Mouse (Mus musculus): ENCODE results near the gene Smad9. TPM values are rescaled to one million over a fixed set of nuclear protein-coding genes. Genes with fewer than 3 reads are reported as not detected.

Gene Smad9
- polyA plus RNA-seq, 1 experiment = not detected

DNA sequence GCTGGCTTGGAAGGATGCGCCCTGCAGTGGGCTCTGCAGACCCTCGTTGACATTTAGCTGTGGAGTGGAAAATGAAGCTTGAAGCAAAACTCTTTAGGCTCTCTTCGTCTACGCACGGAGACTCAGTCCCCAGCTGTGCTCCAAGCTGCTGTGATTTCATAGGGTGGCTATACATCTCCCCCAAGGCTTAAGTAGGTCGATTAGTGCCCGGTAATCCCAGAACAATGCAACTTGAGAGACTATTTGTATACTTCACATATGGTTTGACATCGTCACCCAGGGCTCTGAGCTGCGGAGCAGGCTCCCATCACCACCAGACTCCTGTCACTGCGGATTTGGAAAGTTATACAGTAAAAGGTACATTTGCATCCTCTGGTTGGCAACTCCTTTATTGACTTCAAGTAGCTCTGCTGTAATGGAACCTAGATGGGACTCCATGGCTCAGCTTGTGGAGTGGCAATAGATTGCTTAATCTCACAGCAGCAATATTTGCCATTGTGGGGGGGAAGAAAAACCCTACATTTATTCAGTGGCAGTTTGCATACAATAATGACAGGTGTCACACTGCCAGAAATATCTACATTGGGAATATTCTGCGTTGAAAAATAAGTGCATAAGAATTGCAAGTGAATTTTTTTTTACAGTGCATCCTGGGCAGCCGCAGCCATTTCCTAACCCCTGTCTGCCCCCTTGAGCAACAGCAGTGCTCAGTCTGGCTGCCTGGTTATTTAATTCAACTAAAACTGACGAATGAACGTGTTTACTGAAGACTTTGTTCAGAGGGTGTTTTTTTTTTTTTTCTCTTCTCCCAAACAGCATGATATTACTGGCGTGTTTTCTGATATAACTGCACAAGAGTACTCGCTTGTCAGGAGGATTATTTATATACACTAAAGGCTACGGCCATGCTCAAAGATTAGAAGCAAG, 14.2 kb downstream of the Smad9 start:
- no peak overlapping the region for H3K4me3 ChIP-seq (ENCODE audit: low read depth, low read length)
- H3K27ac ChIP-seq (ENCODE audit: insufficient read depth, low read length) = no peak overlapping the region
- H3K27me3 ChIP-seq (ENCODE audit: control insufficient read depth, insufficient read depth, low read length, poor library complexity, severe bottlenecking) = no peaks in the 10 kb centered on the region
- H3K9ac ChIP-seq (ENCODE audit: low read depth, poor library complexity, severe bottlenecking) = no peak overlapping the region
- H3K9me3 ChIP-seq (replicated peaks; ENCODE audit: control insufficient read depth, insufficient read depth, low read length, poor library complexity, severe bottlenecking) = 0 out of 2 replicates have a peak, but pooled peaks cover 4% of the 10 kb centered on the region
- H3K4me1 ChIP-seq (ENCODE audit: control insufficient read depth, insufficient read depth, low read length) = no peaks in the 10 kb centered on the region
- TF ChIP-seq POLR2A (IDR thresholded peaks at IDR 0.05; ENCODE audit: insufficient read depth, low read length) (no peak), CTCF (IDR thresholded peaks at IDR 0.05; ENCODE audit: low read depth, low read length) (no peak), EP300 (IDR thresholded peaks at IDR 0.05; ENCODE audit: insufficient read depth, low read depth, low read length) (no peak)
- no peaks in the 10 kb centered on the region for H3K36me3 ChIP-seq (ENCODE audit: control insufficient read depth, insufficient read depth, low read length, poor library complexity, severe bottlenecking)

DNA sequence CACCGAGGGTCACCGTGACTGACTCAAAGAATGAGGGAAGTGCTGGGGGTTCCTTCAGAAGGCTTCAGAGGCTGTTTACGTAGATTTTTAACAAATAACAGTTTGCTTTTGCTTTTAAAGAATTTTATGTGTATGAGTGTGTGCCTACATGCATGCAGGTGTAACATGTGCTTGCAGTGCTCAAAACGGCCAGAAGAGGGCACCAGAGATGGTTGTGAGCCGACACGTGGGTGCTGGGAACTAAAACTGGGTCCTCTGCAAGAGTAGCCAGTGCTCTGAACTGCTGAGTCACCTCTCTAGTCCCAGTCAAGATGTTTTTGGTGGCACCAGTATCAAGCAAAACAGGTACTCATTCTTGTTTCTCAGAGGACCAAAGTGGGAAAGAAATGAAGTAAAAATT, 18.2 kb downstream of the Smad9 start:
- no peak for TF ChIP-seq POLR2A (IDR thresholded peaks at IDR 0.05; ENCODE audit: insufficient read depth, low read length)
- TF ChIP-seq CTCF (IDR thresholded peaks at IDR 0.05; ENCODE audit: low read depth, low read length) = peak; percentile 47
- TF ChIP-seq EP300 (IDR thresholded peaks at IDR 0.05; ENCODE audit: insufficient read depth, low read depth, low read length) = no peak
- Histone ChIP-seq H3K9me3 (replicated peaks; ENCODE audit: control insufficient read depth, insufficient read depth, low read length, poor library complexity, severe bottlenecking) (0 out of 2 replicates have a peak, but pooled peaks cover 4% of the 10 kb centered on the region), H3K27ac (ENCODE audit: insufficient read depth, low read length) (no peak overlapping the region), H3K4me1 (ENCODE audit: control insufficient read depth, insufficient read depth, low read length) (no peaks in the 10 kb centered on the region), H3K9ac (ENCODE audit: low read depth, poor library complexity, severe bottlenecking) (no peak overlapping the region), H3K27me3 (ENCODE audit: control insufficient read depth, insufficient read depth, low read length, poor library complexity, severe bottlenecking) (no peaks in the 10 kb centered on the region), H3K4me3 (ENCODE audit: low read depth, low read length) (no peak overlapping the region), H3K36me3 (ENCODE audit: control insufficient read depth, insufficient read depth, low read length, poor library complexity, severe bottlenecking) (no peaks in the 10 kb centered on the region)

DNA sequence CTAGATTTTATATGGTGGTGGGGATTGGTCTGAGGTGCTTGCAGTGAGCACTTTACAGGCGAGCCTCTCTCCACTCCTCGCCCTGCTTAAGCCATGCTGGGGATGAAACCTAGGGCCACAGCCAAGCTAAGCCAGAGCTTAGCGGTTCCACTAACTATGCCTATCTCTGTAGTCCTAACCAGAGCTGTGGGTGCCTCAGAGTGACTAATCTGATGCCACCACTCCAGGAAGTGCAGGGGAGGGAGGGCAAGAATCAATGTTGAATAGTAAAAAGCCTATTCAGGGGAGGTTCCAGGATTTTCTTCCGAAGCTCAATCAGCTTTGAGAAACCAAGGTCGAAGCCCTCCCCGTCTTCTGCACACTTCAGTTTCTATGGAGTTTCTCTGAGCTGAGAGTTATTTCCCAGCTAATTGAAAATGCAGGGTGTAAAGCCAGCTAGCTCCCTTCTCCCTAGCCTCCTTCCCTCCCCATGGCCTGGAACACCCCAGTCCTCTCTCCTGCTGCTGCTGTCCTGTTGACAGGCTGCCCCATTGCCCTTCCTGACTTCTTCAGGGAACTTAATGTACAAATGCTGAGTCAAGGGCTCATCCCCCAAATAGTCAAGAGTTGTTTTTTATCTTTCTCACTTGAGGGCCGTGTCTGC, 20.7 kb downstream of the Smad9 start:
- Histone ChIP-seq H3K9ac (ENCODE audit: low read depth, poor library complexity, severe bottlenecking) (no peak overlapping the region), H3K9me3 (replicated peaks; ENCODE audit: control insufficient read depth, insufficient read depth, low read length, poor library complexity, severe bottlenecking) (0 out of 2 replicates have a peak, but pooled peaks cover 6% of the 10 kb centered on the region), H3K4me3 (ENCODE audit: low read depth, low read length) (no peak overlapping the region), H3K27ac (ENCODE audit: insufficient read depth, low read length) (no peak overlapping the region), H3K27me3 (ENCODE audit: control insufficient read depth, insufficient read depth, low read length, poor library complexity, severe bottlenecking) (no peaks in the 10 kb centered on the region), H3K36me3 (ENCODE audit: control insufficient read depth, insufficient read depth, low read length, poor library complexity, severe bottlenecking) (no peaks in the 10 kb centered on the region), H3K4me1 (ENCODE audit: control insufficient read depth, insufficient read depth, low read length) (no peaks in the 10 kb centered on the region)
- TF ChIP-seq POLR2A (IDR thresholded peaks at IDR 0.05; ENCODE audit: insufficient read depth, low read length) = no peak
- no peak for TF ChIP-seq EP300 (IDR thresholded peaks at IDR 0.05; ENCODE audit: insufficient read depth, low read depth, low read length)
- TF ChIP-seq CTCF (IDR thresholded peaks at IDR 0.05; ENCODE audit: low read depth, low read length) = no peak

- 0 out of 2 replicates have a peak, but pooled peaks cover 3% of the 10 kb centered on the region for H3K9me3 ChIP-seq (replicated peaks; ENCODE audit: control insufficient read depth, insufficient read depth, low read length, poor library complexity, severe bottlenecking)
- H3K36me3 ChIP-seq (ENCODE audit: control insufficient read depth, insufficient read depth, low read length, poor library complexity, severe bottlenecking) = no peaks in the 10 kb centered on the region
- no peak overlapping the region for H3K27ac ChIP-seq (ENCODE audit: insufficient read depth, low read length)
- no peaks in the 10 kb centered on the region for H3K4me1 ChIP-seq (ENCODE audit: control insufficient read depth, insufficient read depth, low read length)
- H3K27me3 ChIP-seq (ENCODE audit: control insufficient read depth, insufficient read depth, low read length, poor library complexity, severe bottlenecking) = no peaks in the 10 kb centered on the region
- H3K9ac ChIP-seq (ENCODE audit: low read depth, poor library complexity, severe bottlenecking) = no peak overlapping the region
- TF ChIP-seq CTCF (IDR thresholded peaks at IDR 0.05; ENCODE audit: low read depth, low read length) (no peak), EP300 (IDR thresholded peaks at IDR 0.05; ENCODE audit: insufficient read depth, low read depth, low read length) (no peak), POLR2A (IDR thresholded peaks at IDR 0.05; ENCODE audit: insufficient read depth, low read length) (no peak)
- H3K4me3 ChIP-seq (ENCODE audit: low read depth, low read length) = no peak overlapping the region
These were observed 35.2 kb downstream of the Smad9 start for GRCm38 (mm10) chr3:54790601-54791000.

DNA sequence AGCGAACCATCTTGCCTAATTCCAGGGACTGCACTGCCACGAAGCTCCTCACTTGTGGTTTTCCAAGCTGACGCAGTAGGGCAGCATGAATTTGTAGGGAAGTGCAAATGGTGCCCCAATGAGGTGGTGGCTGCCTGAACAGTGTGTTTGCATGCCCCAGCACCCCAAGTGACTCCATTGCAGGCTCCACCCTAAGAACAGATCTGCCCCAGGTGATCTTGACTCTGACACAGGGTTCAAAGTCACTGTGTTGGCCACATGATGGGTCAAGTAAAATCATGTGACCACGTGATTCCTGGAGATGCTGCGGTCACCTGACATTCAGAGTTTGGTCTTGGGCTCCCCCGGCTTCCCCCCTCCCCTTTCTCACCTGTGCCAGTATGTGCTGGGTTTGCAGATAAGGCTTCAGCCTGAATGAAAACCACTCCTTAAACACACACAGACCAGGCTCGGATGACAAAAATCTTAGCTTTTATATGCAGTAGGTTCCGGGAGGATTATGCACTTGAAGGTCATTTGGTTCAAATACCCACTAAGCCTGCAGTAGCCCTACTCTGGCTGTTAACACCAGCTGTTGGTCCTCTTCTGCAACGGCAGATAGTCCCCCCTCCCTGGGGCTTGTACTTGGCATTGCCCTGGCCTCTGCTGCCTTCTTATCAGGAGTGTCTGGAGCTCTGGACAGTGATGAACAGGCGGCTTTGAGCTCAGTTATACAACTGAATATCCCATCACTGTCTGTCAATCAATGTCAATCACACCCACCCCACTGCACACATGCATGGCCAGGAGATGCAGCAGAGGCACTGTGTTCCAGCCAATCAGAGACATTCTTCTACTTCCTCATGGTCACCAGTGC, 36.7 kb downstream of the Smad9 start:
- Histone ChIP-seq H3K4me3 (ENCODE audit: low read depth, low read length) (no peak overlapping the region), H3K27me3 (ENCODE audit: control insufficient read depth, insufficient read depth, low read length, poor library complexity, severe bottlenecking) (peaks cover 2% of the 10 kb centered on the region; the same call in 1 of the 2 replicates), H3K27ac (ENCODE audit: insufficient read depth, low read length) (no peak overlapping the region), H3K4me1 (ENCODE audit: control insufficient read depth, insufficient read depth, low read length) (no peaks in the 10 kb centered on the region), H3K9me3 (replicated peaks; ENCODE audit: control insufficient read depth, insufficient read depth, low read length, poor library complexity, severe bottlenecking) (0 out of 2 replicates have a peak, but pooled peaks cover 3% of the 10 kb centered on the region), H3K36me3 (ENCODE audit: control insufficient read depth, insufficient read depth, low read length, poor library complexity, severe bottlenecking) (no peaks in the 10 kb centered on the region), H3K9ac (ENCODE audit: low read depth, poor library complexity, severe bottlenecking) (no peak overlapping the region)
- TF ChIP-seq CTCF (IDR thresholded peaks at IDR 0.05; ENCODE audit: low read depth, low read length) = no peak
